Mouse (Mus musculus) c-Kit-positive CD71-positive TER-119-positive erythroid progenitor cells, embryonic 14.5 days (primary cell): ENCODE data around the gene Olfr1240.

Source experiments
- DNase-seq: peaks from one replicate; pipeline ENCODE4 v3.0.0-alpha.2; 2013; ENCODE audit warnings: low spot score

The Olfr1240 gene

GRCm38 (mm10) chr2:89442900-89443299, at the start of gene Olfr1240:
Gene Olfr1240 (minus strand): TSS chr2:89443000.
- DNase-seq: no peak

DNA sequence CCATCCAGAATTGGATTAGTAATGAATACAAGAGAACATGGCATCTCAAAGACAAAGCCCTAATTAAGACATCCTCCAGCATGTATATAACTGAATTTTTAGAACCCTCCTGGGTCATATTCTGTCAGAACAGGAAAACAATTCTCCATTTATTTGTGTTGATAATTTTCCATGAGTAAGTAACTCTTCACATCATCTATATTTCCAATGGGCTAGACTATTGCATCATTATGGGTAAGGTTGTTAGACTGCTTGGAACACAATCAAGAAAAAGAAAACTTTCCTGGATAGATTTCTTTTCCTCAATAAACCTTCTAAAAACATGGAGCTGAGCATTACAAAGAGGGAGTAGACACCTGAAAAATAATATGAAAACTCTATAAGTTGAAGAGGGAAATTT, 44.2 kb upstream of the Olfr1240 start, which contains the start of gene Olfr1241:
Olfr1241 (minus strand) TSS at position 101 of the 400 bp plus-strand sequence.
- no peak for DNase-seq

GRCm38 (mm10) chr2:89420307-89420706, 22.5 kb downstream of the Olfr1240 start, which contains the start of gene Olfr1239:
Gene Olfr1239 (minus strand): TSS chr2:89420407.
- DNase-seq: no peak

DNA sequence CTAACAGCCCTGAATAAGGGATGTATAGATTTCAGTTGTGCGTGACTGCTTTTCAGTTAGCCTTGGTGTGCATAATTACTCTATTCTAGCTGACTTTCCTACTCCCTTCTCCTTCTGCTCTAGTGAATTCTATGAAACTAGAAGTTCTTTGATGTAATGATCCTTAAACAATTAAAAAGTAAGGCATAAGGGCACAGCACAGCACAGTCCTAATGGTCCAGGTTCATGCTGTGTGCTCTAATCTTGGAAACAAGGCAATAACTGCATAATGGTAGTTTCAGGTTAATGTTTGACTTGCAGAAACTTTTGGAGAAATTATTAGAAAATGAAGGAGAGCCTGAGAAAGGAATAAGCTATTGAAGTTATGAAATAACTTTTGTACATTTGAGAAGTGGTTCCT, 28.2 kb downstream of the Olfr1240 start:
- no peak for DNase-seq

DNA sequence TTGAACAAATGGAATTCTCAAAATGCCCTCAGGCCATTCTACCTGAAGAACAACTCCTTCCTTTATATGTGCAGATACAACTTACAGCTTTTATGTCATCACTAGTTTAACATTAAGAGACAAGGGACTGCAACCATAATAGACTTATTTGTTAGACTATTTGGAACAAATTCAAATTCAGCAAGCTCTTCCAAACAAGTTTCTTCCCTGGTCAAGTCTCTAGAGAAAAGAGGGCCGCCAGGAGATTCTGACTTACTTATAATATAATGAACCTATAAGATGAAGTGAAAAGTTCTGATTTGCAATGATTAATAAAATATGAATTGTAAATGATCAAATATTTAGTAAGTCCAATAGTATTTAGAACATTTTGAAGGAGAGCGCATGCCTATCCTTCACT, 33.2 kb downstream of the Olfr1240 start, which contains the start of gene Olfr1238:
Olfr1238 (minus strand) TSS at position 101 of the 400 bp plus-strand sequence.
- no peak for DNase-seq

GRCm38 (mm10) chr2:89400882-89401281, 41.9 kb downstream of the Olfr1240 start:
- DNase-seq: no peak
